Mouse (Mus musculus) myocyte (in vitro differentiated cells): ENCODE results near the gene Nat9. TPM values are rescaled to one million over a fixed set of nuclear protein-coding genes. Genes with fewer than 3 reads are reported as not detected.

ENCODE experiments used
- H3K27me3 ChIP-seq: one replicate; pipeline ENCODE4 v1.6.1; 2011; ENCODE audit not compliant: control insufficient read depth, insufficient read depth, insufficient read length
- H3K36me3 ChIP-seq: one replicate; pipeline ENCODE4 v1.6.1; 2011; ENCODE audit not compliant: control insufficient read depth, insufficient read depth
- H3K4me2 ChIP-seq: one replicate; pipeline ENCODE4 v1.6.1; 2011; ENCODE audit warnings: low read depth, control low read depth
- H3K4me3 ChIP-seq: one replicate; pipeline ENCODE4 v1.5.1; 2011; ENCODE audit warnings: mild to moderate bottlenecking, control low read depth, moderate library complexity
- H3K79me2 ChIP-seq: one replicate; pipeline ENCODE4 v1.6.1; 2011; ENCODE audit not compliant: control insufficient read depth, insufficient read depth
- H3ac ChIP-seq: one replicate; pipeline ENCODE4 v1.6.1; 2011; ENCODE audit not compliant: control insufficient read depth, insufficient read length
- CEBPB ChIP-seq: IDR thresholded peaks from 2 replicates; pipeline ENCODE4 v1.6.1; 2011; ENCODE audit warnings: mild to moderate bottlenecking, moderate library complexity; ENCODE audit not compliant: poor library complexity, insufficient read depth, severe bottlenecking
- E2F4 ChIP-seq: IDR thresholded peaks from one replicate; pipeline ENCODE4 v1.6.1; 2011; ENCODE audit warnings: mild to moderate bottlenecking, control low read depth, moderate library complexity; ENCODE audit not compliant: insufficient read depth
- MAX ChIP-seq: IDR thresholded peaks from one replicate; pipeline ENCODE4 v1.6.1; 2011; ENCODE audit warnings: low read depth, mild to moderate bottlenecking, control low read depth
- MYOD1 ChIP-seq, 3 experiments: IDR thresholded peaks; one replicate each; pipeline ENCODE4 v1.6.1; 2011; ENCODE audit warnings: control low read depth in 2 of 3, low read depth in 2 of 3, mild to moderate bottlenecking in 2 of 3, moderate library complexity in 1 of 3; ENCODE audit not compliant: insufficient read length in 2 of 3, control insufficient read depth in 1 of 3
- MYOG ChIP-seq, 3 experiments: IDR thresholded peaks; one replicate each; pipeline ENCODE4 v1.6.1; 2011; ENCODE audit warnings: control low read depth in 2 of 3, low read depth in 2 of 3, mild to moderate bottlenecking in 2 of 3; ENCODE audit not compliant: insufficient read length in 2 of 3, control insufficient read depth in 1 of 3, insufficient read depth in 1 of 3
- POLR2A ChIP-seq: IDR thresholded peaks from one replicate; pipeline ENCODE4 v1.6.1; 2011; ENCODE audit warnings: low read depth, mild to moderate bottlenecking, control low read depth, moderate library complexity; ENCODE audit not compliant: insufficient read length
- POLR2AphosphoS2 ChIP-seq: IDR thresholded peaks from one replicate; pipeline ENCODE4 v1.6.1; 2011; ENCODE audit warnings: low read depth, control low read depth; ENCODE audit not compliant: insufficient read length
- REST ChIP-seq: IDR thresholded peaks from one replicate; pipeline ENCODE4 v1.6.1; 2011; ENCODE audit warnings: mild to moderate bottlenecking, control low read depth, moderate library complexity; ENCODE audit not compliant: insufficient read depth, insufficient read length
- SRF ChIP-seq: IDR thresholded peaks from one replicate; pipeline ENCODE4 v1.6.1; 2011; ENCODE audit warnings: low read depth; ENCODE audit not compliant: control insufficient read depth, insufficient read length
- TCF12 ChIP-seq: IDR thresholded peaks from one replicate; pipeline ENCODE4 v1.6.1; 2011; ENCODE audit warnings: mild to moderate bottlenecking, control low read depth; ENCODE audit not compliant: poor library complexity, insufficient read depth, severe bottlenecking
- TCF3 ChIP-seq: IDR thresholded peaks from one replicate; pipeline ENCODE4 v1.6.1; 2011; ENCODE audit warnings: low read depth, control low read depth; ENCODE audit not compliant: insufficient read length
- USF1 ChIP-seq: IDR thresholded peaks from one replicate; pipeline ENCODE4 v1.6.1; 2011; ENCODE audit warnings: low read depth, mild to moderate bottlenecking, control low read depth, moderate library complexity
- polyA plus RNA-seq: library from polyadenylated mRNA; unstranded; fragments of >200 nt; fragmentation: generic; extraction: Trizol; gene quantifications from one replicate; pipeline ENCODE4 v1.2.1, GENCODE M21; 2012; ENCODE audit warnings: missing spikeins

The Nat9 gene
- polyA plus RNA-seq, result 22.6 TPM

GRCm38 (mm10) chr11:115187693-115188092 is at the start of gene Nat9:
Gene Nat9 (minus strand): TSS chr11:115187859.
- H3K79me2 ChIP-seq, result no peaks in the 10 kb centered on the region
- H3K27me3 ChIP-seq, result no peaks in the 10 kb centered on the region
- H3K36me3 ChIP-seq, result no peaks in the 10 kb centered on the region
- H3K4me3 ChIP-seq, result peak within 1 kb of the TSS; percentile 86
- peak within 1 kb of the TSS; percentile 0 for H3ac ChIP-seq
- no peak for TF ChIP-seq SRF
- H3K4me2 ChIP-seq, result peak within 1 kb of the TSS; percentile 98

- H3ac ChIP-seq, result no peak overlapping the region
- H3K27me3 ChIP-seq, result no peaks in the 10 kb centered on the region
- TF ChIP-seq POLR2A, result no peak
- no peak for TF ChIP-seq TCF12
- no peak for TF ChIP-seq MYOD1 (IDR thresholded peaks at IDR 0.05; ENCODE audit: control insufficient read depth in 1 of 3, insufficient read length in 2 of 3, low read depth in 2 of 3)
- no peak for TF ChIP-seq SRF
- no peak for TF ChIP-seq TCF3
- no peak for TF ChIP-seq POLR2AphosphoS2
- no peaks in the 10 kb centered on the region for H3K36me3 ChIP-seq
- no peaks in the 10 kb centered on the region for H3K79me2 ChIP-seq
- no peak overlapping the region for H3K4me2 ChIP-seq
- H3K4me3 ChIP-seq, result no peak overlapping the region
Measured at GRCm38 (mm10) chr11:115236570-115236969, 48.9 kb upstream of the Nat9 start.

- H3K27me3 ChIP-seq, result no peaks in the 10 kb centered on the region
- H3K4me2 ChIP-seq, result no peak overlapping the region
Measured at GRCm38 (mm10) chr11:115234320-115235044, 46.8 kb upstream of the Nat9 start.

GRCm38 (mm10) chr11:115233526-115234290 is 46.0 kb upstream of the Nat9 start:
- no peaks in the 10 kb centered on the region for H3K27me3 ChIP-seq
- no peaks in the 10 kb centered on the region for H3K79me2 ChIP-seq

More at GRCm38 (mm10) chr11:115234320-115235044, 46.8 kb upstream of the Nat9 start:
- Histone ChIP-seq H3K36me3 (no peaks in the 10 kb centered on the region), H3K4me3 (no peak overlapping the region), H3K79me2 (no peaks in the 10 kb centered on the region), H3ac (no peak overlapping the region)
- TF ChIP-seq SRF, result no peak
- no peak for TF ChIP-seq CEBPB
- no peak for TF ChIP-seq MAX
- no peak for TF ChIP-seq USF1
- no peak for TF ChIP-seq E2F4
- TF ChIP-seq TCF12, result no peak
- TF ChIP-seq POLR2A, result no peak
- no peak for TF ChIP-seq MYOD1 (IDR thresholded peaks at IDR 0.05; ENCODE audit: control insufficient read depth in 1 of 3, insufficient read length in 2 of 3, low read depth in 2 of 3)
- TF ChIP-seq POLR2AphosphoS2, result no peak
- no peak for TF ChIP-seq REST
- TF ChIP-seq TCF3, result no peak
- no peak for TF ChIP-seq MYOG (IDR thresholded peaks at IDR 0.05; ENCODE audit: control insufficient read depth in 1 of 3, insufficient read depth in 1 of 3, insufficient read length in 2 of 3, low read depth in 2 of 3)

GRCm38 (mm10) chr11:115232889-115233288 is 45.2 kb upstream of the Nat9 start:
- H3K4me2 ChIP-seq, result no peak overlapping the region
- no peaks in the 10 kb centered on the region for H3K27me3 ChIP-seq
- no peaks in the 10 kb centered on the region for H3K36me3 ChIP-seq
- TF ChIP-seq POLR2A (no peak), MAX (no peak), REST (no peak), MYOG (IDR thresholded peaks at IDR 0.05; ENCODE audit: control insufficient read depth in 1 of 3, insufficient read depth in 1 of 3, insufficient read length in 2 of 3, low read depth in 2 of 3) (no peak)
- no peaks in the 10 kb centered on the region for H3K79me2 ChIP-seq
- H3ac ChIP-seq, result no peak overlapping the region
- no peak overlapping the region for H3K4me3 ChIP-seq

More at GRCm38 (mm10) chr11:115233526-115234290, 46.0 kb upstream of the Nat9 start:
- Histone ChIP-seq H3ac (no peak overlapping the region), H3K4me2 (no peak overlapping the region), H3K36me3 (no peaks in the 10 kb centered on the region), H3K4me3 (no peak overlapping the region)
- no peak for TF ChIP-seq POLR2A
